Mouse (Mus musculus): ENCODE data around the gene Tcstv3. TPM values are rescaled to one million over a fixed set of nuclear protein-coding genes. Genes with fewer than 3 reads are reported as not detected.
"Not testable (repeated sequence)": the region's sequence is repeated elsewhere in the genome, so short reads cannot be mapped to it uniquely, and the experiment has no call there.

The Tcstv3 gene
- total RNA-seq (2014; fragmentation: Nextera tagmentation), result not detected in 2 replicates
- 0.33 TPM in 1 of 2 replicates, not detected in the other for total RNA-seq (2017)
- not detected in 2 replicates for polyA plus RNA-seq (2012)

DNA sequence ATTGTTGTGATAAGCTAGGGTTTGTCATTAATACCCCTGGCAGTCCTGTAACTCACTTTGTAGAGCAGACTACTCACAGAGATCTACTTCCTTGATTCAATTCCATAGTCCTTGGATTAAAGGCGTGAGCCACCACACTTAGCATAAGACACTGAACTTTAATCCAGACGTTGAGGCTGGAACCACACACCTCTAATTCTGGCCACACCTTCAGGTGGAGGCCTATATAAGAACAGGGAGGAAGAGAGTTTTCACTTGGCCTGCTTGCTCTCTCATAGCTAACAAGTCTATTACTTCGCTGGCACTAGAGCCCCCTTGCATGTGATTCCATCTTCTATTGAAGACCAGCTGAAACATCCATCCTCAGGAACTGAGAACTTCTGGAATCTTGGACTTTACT, at the start of gene Tcstv3:
Gene Tcstv3 (plus strand): TSS at position 301 of the 400 bp plus-strand sequence.
- not testable (repeated sequence) for H3K27me3 ChIP-seq (ENCODE audit: insufficient read depth, low read length); DNase-seq (ENCODE audit: low spot score); H3K4me3 ChIP-seq (ENCODE audit: low read depth, low read length); ATAC-seq (ENCODE audit: extremely low read depth, insufficient number of reproducible peaks, low FRiP score, poor library complexity, severe bottlenecking); H3K9me3 ChIP-seq (replicated peaks); H3K36me3 ChIP-seq (replicated peaks); H3K4me1 ChIP-seq (ENCODE audit: insufficient read depth, low read depth, low read length)

DNA sequence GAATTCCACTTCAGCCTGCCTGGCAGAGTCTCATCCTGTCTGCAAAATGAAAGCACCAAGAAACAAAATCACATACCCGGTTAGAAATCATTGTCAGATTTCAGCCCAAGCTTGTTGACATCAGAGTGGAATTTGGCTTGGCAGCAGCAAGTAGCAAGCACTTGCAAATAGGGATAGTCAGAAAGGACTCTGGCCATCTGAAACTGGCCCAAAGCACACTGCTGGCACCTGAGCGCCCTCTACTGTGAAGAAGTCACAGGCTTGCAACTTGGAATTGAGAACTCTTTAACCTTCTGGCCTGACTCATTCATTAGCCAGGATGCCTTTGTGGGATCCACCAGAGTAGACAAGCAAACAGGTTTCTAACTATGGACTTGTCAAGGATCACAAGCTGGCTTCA, 38.8 kb upstream of the Tcstv3 start:
- not testable (repeated sequence) for H3K4me3 ChIP-seq (ENCODE audit: low read depth, low read length); ATAC-seq (ENCODE audit: extremely low read depth, insufficient number of reproducible peaks, low FRiP score, poor library complexity, severe bottlenecking); DNase-seq (ENCODE audit: low spot score); H3K36me3 ChIP-seq (replicated peaks); H3K27me3 ChIP-seq (ENCODE audit: insufficient read depth, low read length); H3K9me3 ChIP-seq (replicated peaks); H3K4me1 ChIP-seq (ENCODE audit: insufficient read depth, low read depth, low read length)

DNA sequence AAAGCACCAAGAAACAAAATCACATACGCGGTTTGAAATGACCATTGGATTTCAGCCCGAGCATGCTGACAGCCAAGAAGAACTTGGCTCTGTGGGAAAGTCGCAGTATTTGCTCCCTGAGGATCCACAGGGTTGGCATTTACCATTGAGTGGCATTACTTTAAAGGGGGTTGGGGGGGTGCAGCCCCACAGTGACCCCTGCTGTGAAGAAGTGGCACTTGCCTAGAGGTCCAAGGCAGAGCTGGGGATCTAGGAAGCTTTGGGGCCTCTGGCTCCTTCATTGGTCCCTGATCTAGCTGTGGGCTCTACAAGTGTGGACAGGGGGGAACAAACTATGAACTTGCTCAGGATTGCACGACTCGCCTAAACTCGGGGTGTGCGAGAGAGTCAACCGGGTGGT, 37.9 kb upstream of the Tcstv3 start:
- no peak for ATAC-seq (ENCODE audit: extremely low read depth, insufficient number of reproducible peaks, low FRiP score, poor library complexity, severe bottlenecking)

DNA sequence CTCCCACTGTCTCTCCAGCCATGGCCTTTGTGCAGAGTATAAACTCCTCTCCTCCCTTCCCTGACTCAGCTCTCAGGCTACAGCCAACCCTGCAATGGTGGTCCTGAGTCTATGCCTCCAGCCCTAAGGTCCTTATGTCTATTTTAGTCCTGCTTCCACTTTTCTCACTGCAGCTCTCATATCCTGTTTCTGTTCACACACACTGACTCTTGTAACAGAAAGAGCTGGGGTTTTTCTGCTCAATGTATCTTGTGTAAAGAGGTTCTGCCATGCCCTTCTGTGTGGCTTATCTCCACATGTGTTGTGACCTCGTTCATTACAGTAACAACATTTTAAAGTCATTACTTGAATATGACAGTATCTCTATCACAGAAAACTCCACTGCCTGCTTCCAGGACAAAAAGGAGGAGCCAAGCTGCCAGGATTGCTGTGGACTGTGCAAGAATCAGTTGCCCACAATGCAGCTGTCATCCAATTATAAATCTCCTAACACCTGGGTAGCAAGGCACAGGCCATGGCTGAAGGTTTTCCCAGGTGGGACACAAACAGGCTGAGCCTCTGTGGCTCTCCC, 17.3 kb upstream of the Tcstv3 start:
- Histone ChIP-seq H3K27me3 (ENCODE audit: insufficient read depth, low read length) (no peaks in the 10 kb centered on the region), H3K4me3 (ENCODE audit: low read depth, low read length) (no peak overlapping the region), H3K9me3 (replicated peaks) (no peaks in the 10 kb centered on the region), H3K36me3 (replicated peaks) (no peaks in the 10 kb centered on the region), H3K4me1 (ENCODE audit: insufficient read depth, low read depth, low read length) (no peaks in the 10 kb centered on the region)
- TF ChIP-seq TAL1 (conservative IDR thresholded peaks at IDR 0.05; ENCODE audit: low read depth, low read length) (no peak), GATA1 (IDR thresholded peaks at IDR 0.05; ENCODE audit: borderline replicate concordance, low read length) (no peak), CTCF (IDR thresholded peaks at IDR 0.05; ENCODE audit: low read depth, low read length) (no peak), GATA2 (IDR thresholded peaks at IDR 0.05; ENCODE audit: borderline replicate concordance, low read depth, low read length) (no peak), POLR2AphosphoS5 (IDR thresholded peaks at IDR 0.05; ENCODE audit: insufficient replicate concordance, low read depth, low read length) (no peak)
- DNase-seq (ENCODE audit: low spot score), result no peak
- no peak for ATAC-seq (ENCODE audit: extremely low read depth, insufficient number of reproducible peaks, low FRiP score, poor library complexity, severe bottlenecking)

More for the DNA sequence above, 37.9 kb upstream of the Tcstv3 start:
- TF ChIP-seq GATA1 (IDR thresholded peaks at IDR 0.05; ENCODE audit: borderline replicate concordance, low read length) (no peak), TAL1 (conservative IDR thresholded peaks at IDR 0.05; ENCODE audit: low read depth, low read length) (no peak), CTCF (IDR thresholded peaks at IDR 0.05; ENCODE audit: low read depth, low read length) (no peak), POLR2AphosphoS5 (IDR thresholded peaks at IDR 0.05; ENCODE audit: insufficient replicate concordance, low read depth, low read length) (no peak), GATA2 (IDR thresholded peaks at IDR 0.05; ENCODE audit: borderline replicate concordance, low read depth, low read length) (no peak)
- no peaks in the 10 kb centered on the region for H3K4me1 ChIP-seq (ENCODE audit: insufficient read depth, low read depth, low read length)
- H3K9me3 ChIP-seq (replicated peaks), result no peaks in the 10 kb centered on the region
- no peak for DNase-seq (ENCODE audit: low spot score)
- H3K4me3 ChIP-seq (ENCODE audit: low read depth, low read length), result no peak overlapping the region
- no peaks in the 10 kb centered on the region for H3K36me3 ChIP-seq (replicated peaks)
- no peaks in the 10 kb centered on the region for H3K27me3 ChIP-seq (ENCODE audit: insufficient read depth, low read length)

DNA sequence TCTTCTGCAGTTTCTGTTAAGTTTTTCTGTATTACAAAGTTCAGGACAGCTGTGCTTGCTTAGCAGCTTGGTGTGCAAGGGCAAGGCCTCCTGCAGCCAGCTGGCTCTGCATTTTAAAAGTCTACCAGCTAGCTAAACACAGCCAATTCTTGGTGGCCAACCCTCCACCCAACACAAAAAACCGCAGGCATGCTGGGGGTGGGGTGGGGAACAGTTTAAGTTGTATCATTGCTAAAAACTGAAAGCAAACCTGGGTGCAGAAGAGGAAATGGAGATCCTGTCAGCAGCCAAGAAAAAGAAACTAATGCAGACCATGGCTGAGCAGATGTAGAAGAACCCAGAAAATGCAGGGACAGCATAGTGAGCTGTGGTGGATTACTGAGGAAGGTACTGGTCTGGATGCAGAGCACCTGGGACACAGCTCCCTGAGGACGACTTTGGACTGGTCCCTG, 16.7 kb upstream of the Tcstv3 start, which contains the start of gene BC147527:
Gene BC147527 (plus strand): TSS at position 402 of the 452 bp plus-strand sequence.
- Histone ChIP-seq H3K27me3 (ENCODE audit: insufficient read depth, low read length) (no peaks in the 10 kb centered on the region), H3K4me3 (ENCODE audit: low read depth, low read length) (no peak within 1 kb of the TSS), H3K9me3 (replicated peaks) (no peaks in the 10 kb centered on the region), H3K36me3 (replicated peaks) (no peaks in the 10 kb centered on the region), H3K4me1 (ENCODE audit: insufficient read depth, low read depth, low read length) (no peaks in the 10 kb centered on the region)
- ATAC-seq (ENCODE audit: extremely low read depth, insufficient number of reproducible peaks, low FRiP score, poor library complexity, severe bottlenecking) (no peak), DNase-seq (ENCODE audit: low spot score) (no peak)
- TF ChIP-seq CTCF (IDR thresholded peaks at IDR 0.05; ENCODE audit: low read depth, low read length) (no peak), POLR2AphosphoS5 (IDR thresholded peaks at IDR 0.05; ENCODE audit: insufficient replicate concordance, low read depth, low read length) (no peak), GATA1 (IDR thresholded peaks at IDR 0.05; ENCODE audit: borderline replicate concordance, low read length) (no peak), GATA2 (IDR thresholded peaks at IDR 0.05; ENCODE audit: borderline replicate concordance, low read depth, low read length) (no peak), TAL1 (conservative IDR thresholded peaks at IDR 0.05; ENCODE audit: low read depth, low read length) (no peak)

DNA sequence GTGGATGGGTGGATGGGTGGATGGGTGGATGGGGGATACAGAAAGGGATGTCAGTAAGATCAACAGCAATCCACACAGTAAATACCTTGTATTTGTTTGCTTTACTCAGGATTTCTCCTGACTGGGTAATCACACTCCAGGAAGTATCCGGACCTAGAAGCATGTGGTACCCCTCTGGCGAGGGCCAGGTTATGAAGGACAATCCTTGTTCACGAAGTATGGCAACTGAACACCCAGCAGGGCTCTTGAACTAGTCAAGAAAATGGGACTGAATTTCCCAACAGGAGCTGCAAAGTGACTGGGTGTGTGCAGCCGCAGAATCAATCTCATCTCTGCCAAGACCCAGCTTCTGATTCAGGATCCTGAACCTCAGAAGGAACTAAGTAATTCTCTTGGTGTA, 15.8 kb upstream of the Tcstv3 start:
- H3K27me3 ChIP-seq (ENCODE audit: insufficient read depth, low read length), result no peaks in the 10 kb centered on the region
- TF ChIP-seq GATA2 (IDR thresholded peaks at IDR 0.05; ENCODE audit: borderline replicate concordance, low read depth, low read length) (no peak), POLR2AphosphoS5 (IDR thresholded peaks at IDR 0.05; ENCODE audit: insufficient replicate concordance, low read depth, low read length) (no peak), GATA1 (IDR thresholded peaks at IDR 0.05; ENCODE audit: borderline replicate concordance, low read length) (no peak), CTCF (IDR thresholded peaks at IDR 0.05; ENCODE audit: low read depth, low read length) (no peak), TAL1 (conservative IDR thresholded peaks at IDR 0.05; ENCODE audit: low read depth, low read length) (no peak)
- H3K36me3 ChIP-seq (replicated peaks), result no peaks in the 10 kb centered on the region
- H3K4me1 ChIP-seq (ENCODE audit: insufficient read depth, low read depth, low read length), result no peaks in the 10 kb centered on the region
- H3K9me3 ChIP-seq (replicated peaks), result no peaks in the 10 kb centered on the region
- ATAC-seq (ENCODE audit: extremely low read depth, insufficient number of reproducible peaks, low FRiP score, poor library complexity, severe bottlenecking) (no peak), DNase-seq (ENCODE audit: low spot score) (no peak)
- no peak overlapping the region for H3K4me3 ChIP-seq (ENCODE audit: low read depth, low read length)

DNA sequence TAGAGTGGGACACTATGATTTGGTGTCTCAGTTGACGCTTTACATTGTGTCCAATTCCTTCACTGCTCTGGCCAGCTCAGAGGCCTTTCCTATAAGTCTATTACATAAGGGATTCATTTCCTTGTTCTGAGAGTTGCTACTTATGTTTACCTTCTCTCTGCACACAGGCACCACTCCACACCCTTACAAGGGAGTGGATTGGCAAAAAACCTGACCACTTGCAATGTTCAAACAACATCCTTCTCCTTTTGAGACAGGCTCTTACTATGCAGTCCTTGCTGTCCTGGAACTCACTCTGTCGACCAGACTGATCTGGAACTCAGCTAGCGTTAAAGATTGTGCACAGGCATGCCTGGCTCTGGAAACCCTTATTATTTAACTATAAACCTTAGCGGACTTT, 5.9 kb upstream of the Tcstv3 start:
- DNase-seq (ENCODE audit: low spot score), result no peak
- TF ChIP-seq CTCF (IDR thresholded peaks at IDR 0.05; ENCODE audit: low read depth, low read length) (no peak), POLR2AphosphoS5 (IDR thresholded peaks at IDR 0.05; ENCODE audit: insufficient replicate concordance, low read depth, low read length) (no peak), GATA1 (IDR thresholded peaks at IDR 0.05; ENCODE audit: borderline replicate concordance, low read length) (no peak), GATA2 (IDR thresholded peaks at IDR 0.05; ENCODE audit: borderline replicate concordance, low read depth, low read length) (no peak), TAL1 (conservative IDR thresholded peaks at IDR 0.05; ENCODE audit: low read depth, low read length) (no peak)

More for the DNA sequence above, 5.9 kb upstream of the Tcstv3 start:
- H3K4me3 ChIP-seq (ENCODE audit: low read depth, low read length), result no peak overlapping the region
- H3K27me3 ChIP-seq (ENCODE audit: insufficient read depth, low read length), result no peaks in the 10 kb centered on the region
- H3K36me3 ChIP-seq (replicated peaks), result no peaks in the 10 kb centered on the region
- no peak for ATAC-seq (ENCODE audit: extremely low read depth, insufficient number of reproducible peaks, low FRiP score, poor library complexity, severe bottlenecking)
- no peaks in the 10 kb centered on the region for H3K9me3 ChIP-seq (replicated peaks)
- H3K4me1 ChIP-seq (ENCODE audit: insufficient read depth, low read depth, low read length), result no peaks in the 10 kb centered on the region
